Mouse (Mus musculus) heart, adult 8-10 months (tissue): ENCODE results near the gene Gm36210. TPM values are rescaled to one million over a fixed set of nuclear protein-coding genes. Genes with fewer than 3 reads are reported as not detected.

Source experiments
- total RNA-seq, 4 experiments: library from RNA; stranded (reverse); gene quantifications; 2 replicates each; pipeline ENCODE4 v1.2.4; 2022

Gm36210 gene
- total RNA-seq, 4 experiments from 2014 or later = 0.22 to 0.43 TPM; not detected in 2

Other genes starting within 250 kb of the Gm36210 start
- 10 to 100 TPM; 70.5 to 77.7 (median 75.8) TPM for gene Ppp6r1, start 247.5 kb downstream of the Gm36210 start, total RNA-seq
- gene Hspbp1, start 221.4 kb downstream of the Gm36210 start, total RNA-seq = 10 to 100 TPM; 28.4 to 36.3 (median 33.5) TPM
- 1 to 10 TPM in 2 of 4 experiments, under 1 TPM in 2; 0.57 to 1.2 (median 0.98) TPM for gene Brsk1, start 215.9 kb downstream of the Gm36210 start, total RNA-seq
- gene Tmem150b, start 181.3 kb downstream of the Gm36210 start, total RNA-seq = under 1 TPM in 3 of 4 experiments, not detected in 1; 0.12 to 0.24 (median 0.17) TPM
- 10 to 100 TPM in 2 of 4 experiments, 1 to 10 TPM in 2; 7.5 to 10.8 (median 9.7) TPM for gene Kmt5c, start 166.4 kb downstream of the Gm36210 start, total RNA-seq
- 1 to 10 TPM; 1.8 to 3.8 (median 2.8) TPM for gene Cox6b2, start 153.4 kb downstream of the Gm36210 start, total RNA-seq
- gene Fam71e2, start 135.2 kb downstream of the Gm36210 start, total RNA-seq = not detected
- gene Il11, start 123.7 kb downstream of the Gm36210 start, total RNA-seq = under 1 TPM in 1 of 4 experiments, not detected in 3; 0.19 TPM
- gene Tmem190, start 123.6 kb downstream of the Gm36210 start, total RNA-seq = not detected
- gene Tmem238, start 116.9 kb downstream of the Gm36210 start, total RNA-seq = 1 to 10 TPM; 2.2 to 5.5 (median 5.0) TPM
- 100 to 1,000 TPM; 453 to 560 (median 508) TPM for gene Rpl28, start 113.6 kb downstream of the Gm36210 start, total RNA-seq
- gene Ube2s, start 93.9 kb downstream of the Gm36210 start, total RNA-seq = 100 to 1,000 TPM in 1 of 4 experiments, 10 to 100 TPM in 3; 76.2 to 103 (median 88.7) TPM
- under 1 TPM in 3 of 4 experiments, not detected in 1; 0.09 to 0.56 (median 0.25) TPM for gene Shisa7, start 61.8 kb downstream of the Gm36210 start, total RNA-seq
- 1 to 10 TPM; 5.3 to 6.1 (median 6.0) TPM for gene Isoc2b, start 36.3 kb downstream of the Gm36210 start, total RNA-seq
- 10 to 100 TPM; 52.2 to 62.9 (median 54.4) TPM for gene Isoc2a, start 29.4 kb downstream of the Gm36210 start, total RNA-seq
- 1 to 10 TPM; 6.4 to 8.4 (median 7.5) TPM for gene Zfp628, start 8.7 kb upstream of the Gm36210 start, total RNA-seq
- 1 to 10 TPM; 4.7 to 6.7 (median 5.3) TPM for gene Nat14, start 15.5 kb upstream of the Gm36210 start, total RNA-seq
- 1 to 10 TPM; 1.4 to 2.5 (median 1.9) TPM for gene Ssc5d, start 19.3 kb upstream of the Gm36210 start, total RNA-seq
- gene Sbk2, start 57.9 kb upstream of the Gm36210 start, total RNA-seq = 10 to 100 TPM; 27.3 to 40.6 (median 33.1) TPM
- 10 to 100 TPM; 28.3 to 70.4 (median 46.3) TPM for gene Sbk3, start 64.7 kb upstream of the Gm36210 start, total RNA-seq
- gene Zfp579, start 89.6 kb upstream of the Gm36210 start, total RNA-seq = 10 to 100 TPM in 3 of 4 experiments, 1 to 10 TPM in 1; 9.7 to 19.8 (median 11.8) TPM
- 10 to 100 TPM in 2 of 4 experiments, 1 to 10 TPM in 2; 7.2 to 12.1 (median 9.5) TPM for gene Zfp524, start 107.9 kb upstream of the Gm36210 start, total RNA-seq
- 10 to 100 TPM; 15.2 to 25.9 (median 17.5) TPM for gene Fiz1, start 108.2 kb upstream of the Gm36210 start, total RNA-seq
- not detected for gene Gm44973, start 109.0 kb upstream of the Gm36210 start, total RNA-seq
- 10 to 100 TPM; 11.5 to 13.3 (median 12.8) TPM for gene Zfp865, start 113.9 kb upstream of the Gm36210 start, total RNA-seq
- under 1 TPM in 1 of 4 experiments, not detected in 3; 0.22 TPM for gene Ccdc106, start 114.0 kb upstream of the Gm36210 start, total RNA-seq
- gene 4632433K11Rik, start 127.6 kb upstream of the Gm36210 start, total RNA-seq = under 1 TPM in 1 of 4 experiments, not detected in 3; 0.37 TPM
- 1 to 10 TPM; 4.9 to 7.4 (median 6.0) TPM for gene Zfp784, start 131.9 kb upstream of the Gm36210 start, total RNA-seq
- 1 to 10 TPM; 3.2 to 4.4 (median 4.0) TPM for gene Zfp580, start 145.0 kb upstream of the Gm36210 start, total RNA-seq
- 10 to 100 TPM; 61.7 to 69.8 (median 64.9) TPM for gene U2af2, start 155.6 kb upstream of the Gm36210 start, total RNA-seq
- gene Epn1, start 173.7 kb upstream of the Gm36210 start, total RNA-seq = 100 to 1,000 TPM; 164 to 192 (median 185) TPM
- gene Rfpl4, start 210.4 kb upstream of the Gm36210 start, total RNA-seq = not detected
- 1 to 10 TPM; 7.4 to 9.7 (median 8.9) TPM for gene Rasl2-9, start 219.4 kb upstream of the Gm36210 start, total RNA-seq
- gene Vmn1r55, start 243.2 kb upstream of the Gm36210 start, total RNA-seq = not detected